In genomic region chr5:143060774-143061385, GRCm38 (mm10) we compare ENCODE assay signal across 12 mouse cellular contexts. TPM values are rescaled to one million over a fixed set of nuclear protein-coding genes. Genes with fewer than 3 reads are reported as not detected.
DNase-seq lines count a peak whose midpoint lies in the region; ATAC-seq and TF ChIP-seq lines count a peak whose summit lies in the region.
"Had no signal": no experiment of that assay in that cellular context is flagged by ENCODE, and none has a peak within 500 bp of the region (broad histone marks: within the 10 kb centered on the region; RNA-seq: fewer than 3 reads in every experiment).

No protein-coding gene starts in this region.

- peak overlapping the region; percentile 50 for H3K27ac ChIP-seq in heart, embryonic 13.5 days (replicated peaks)
- H3K27ac ChIP-seq in embryonic facial prominence, embryonic 10.5 days (replicated peaks) = no peak overlapping the region
- no peak overlapping the region for H3K27ac ChIP-seq in intestine, embryonic 16.5 days (ENCODE audit: low read length)
- H3K27ac ChIP-seq in midbrain, postnatal 0 days (ENCODE audit: low read depth, low read length) = peak overlapping the region; percentile 85
- H3K27ac ChIP-seq: kidney, embryonic 15.5 days; limb, embryonic 13.5 days had no signal

- no peak overlapping the region for H3K4me3 ChIP-seq in heart, embryonic 13.5 days
- H3K4me3 ChIP-seq in embryonic facial prominence, embryonic 10.5 days = no peak overlapping the region
- H3K4me3 ChIP-seq in intestine, embryonic 16.5 days (ENCODE audit: low read length) = no peak overlapping the region
- H3K4me3 ChIP-seq in midbrain, postnatal 0 days (ENCODE audit: low read depth, low read length) = no peak overlapping the region
- H3K4me3 ChIP-seq: kidney, embryonic 15.5 days; limb, embryonic 13.5 days had no signal

- H3K4me2 ChIP-seq in heart, embryonic 13.5 days = no peak overlapping the region
- H3K4me2 ChIP-seq in intestine, embryonic 16.5 days (ENCODE audit: low read depth, low read length) = no peak overlapping the region
- H3K4me2 ChIP-seq in midbrain, postnatal 0 days (ENCODE audit: low read depth, low read length, poor library complexity, severe bottlenecking) = no peak overlapping the region
- H3K4me2 ChIP-seq: kidney, embryonic 15.5 days; limb, embryonic 13.5 days had no signal

- DNase-seq in heart, adult 18-20 months = no peak
- DNase-seq in embryonic facial prominence, embryonic 10.5 days (ENCODE audit: low spot score) = peak; percentile 14
- DNase-seq in midbrain, postnatal 0 days (ENCODE audit: low spot score) = peak; percentile 35
- DNase-seq in cerebellum, postnatal 4 days (ENCODE audit: low spot score in 2 of 2) = no peak
- DNase-seq in cerebellum, adult 18-20 months = no peak
- DNase-seq in frontal cortex, postnatal 25 days (ENCODE audit: low spot score in 2 of 2) = no peak
- DNase-seq: thymus, postnatal 14 days had no signal

- H3K4me1 ChIP-seq in heart, embryonic 13.5 days = peaks cover 64% of the 10 kb centered on the region
- peaks cover 11% of the 10 kb centered on the region for H3K4me1 ChIP-seq in embryonic facial prominence, embryonic 10.5 days
- peaks cover 22% of the 10 kb centered on the region; the same call in 1 of the 2 replicates for H3K4me1 ChIP-seq in intestine, embryonic 16.5 days (ENCODE audit: control insufficient read depth, insufficient read depth, low read length)
- H3K4me1 ChIP-seq in midbrain, postnatal 0 days (ENCODE audit: insufficient read depth, low read length) = peaks cover 4% of the 10 kb centered on the region; the same call in 1 of the 2 replicates
- H3K4me1 ChIP-seq: limb, embryonic 13.5 days had no signal

- no peaks in the 10 kb centered on the region for H3K9me3 ChIP-seq in heart, embryonic 13.5 days
- no peaks in the 10 kb centered on the region for H3K9me3 ChIP-seq in embryonic facial prominence, embryonic 10.5 days
- no peaks in the 10 kb centered on the region for H3K9me3 ChIP-seq in intestine, embryonic 16.5 days (ENCODE audit: control insufficient read depth, low read length)
- no peaks in the 10 kb centered on the region for H3K9me3 ChIP-seq in midbrain, postnatal 0 days (ENCODE audit: low read length)
- H3K9me3 ChIP-seq: kidney, embryonic 15.5 days; limb, embryonic 13.5 days had no signal

- peaks cover 40% of the 10 kb centered on the region for H3K36me3 ChIP-seq in heart, embryonic 13.5 days
- H3K36me3 ChIP-seq in embryonic facial prominence, embryonic 10.5 days (replicated peaks) = peaks cover 92% of the 10 kb centered on the region
- peaks cover 6% of the 10 kb centered on the region for H3K36me3 ChIP-seq in intestine, embryonic 16.5 days (ENCODE audit: control insufficient read depth, insufficient read depth, low read length)
- H3K36me3 ChIP-seq in midbrain, postnatal 0 days (ENCODE audit: insufficient read depth, low read length) = peaks cover 6% of the 10 kb centered on the region; the same call in 1 of the 2 replicates

- H3K9ac ChIP-seq in heart, embryonic 13.5 days = peak overlapping the region; percentile 1; the same call in 1 of the 2 replicates
- no peak overlapping the region for H3K9ac ChIP-seq in intestine, embryonic 16.5 days (ENCODE audit: low read depth, low read length)
- no peak overlapping the region for H3K9ac ChIP-seq in midbrain, postnatal 0 days (replicated peaks; ENCODE audit: low read length, poor library complexity, severe bottlenecking)
- H3K9ac ChIP-seq: kidney, embryonic 15.5 days; limb, embryonic 13.5 days had no signal

- WGBS in heart, embryonic 13.5 days = 26% methylated on average over 2 of the region's 2 CpGs
- WGBS in embryonic facial prominence, embryonic 10.5 days = 37% methylated on average over 2 of the region's 2 CpGs
- WGBS in intestine, embryonic 16.5 days = 19% methylated on average over 2 of the region's 2 CpGs
- 2% methylated on average over 2 of the region's 2 CpGs for WGBS in midbrain, postnatal 0 days

- no peak for ATAC-seq in heart, embryonic 13.5 days (ENCODE audit: extremely low read depth, insufficient number of reproducible peaks, low FRiP score, low TSS enrichment)
- ATAC-seq in intestine, embryonic 16.5 days = peak; percentile 35
- ATAC-seq in midbrain, postnatal 0 days (ENCODE audit: low FRiP score) = peak; percentile 83
- ATAC-seq: activated CD4-positive, CD25-positive, alpha-beta regulatory T cell, adult 4 months had no signal

- H3K27me3 ChIP-seq in heart, embryonic 13.5 days (replicated peaks) = no peaks in the 10 kb centered on the region
- H3K27me3 ChIP-seq in embryonic facial prominence, embryonic 10.5 days (replicated peaks; ENCODE audit: low read depth, poor library complexity, severe bottlenecking) = no peaks in the 10 kb centered on the region
- H3K27me3 ChIP-seq in intestine, embryonic 16.5 days (replicated peaks; ENCODE audit: control insufficient read depth, insufficient read depth, low read length) = no peaks in the 10 kb centered on the region
- H3K27me3 ChIP-seq in midbrain, postnatal 0 days (ENCODE audit: insufficient read depth, low read length) = no peaks in the 10 kb centered on the region
- H3K27me3 ChIP-seq: kidney, embryonic 15.5 days; limb, embryonic 13.5 days had no signal

- no peak for TF ChIP-seq CTCF in midbrain, postnatal 0 days (IDR thresholded peaks at IDR 0.05)

RNA-seq across cellular contexts. Expression of gene Rnf216, which starts 51.9 kb away (rescaled TPM):
- polyA plus RNA-seq in heart, embryonic 13.5 days (2015; fragmentation: Nextera tagmentation; extraction: Ambion mirVana) = 24.6 and 25.1 TPM in 2 replicates
- 10 to 100 TPM; 23.3 to 25.7 TPM for total RNA-seq in heart, adult 18-20 months (2021)
- 50.5 and 53.9 TPM in 2 replicates for polyA plus RNA-seq in embryonic facial prominence, embryonic 10.5 days (2016; fragmentation: Nextera tagmentation; extraction: Ambion mirVana)
- polyA plus RNA-seq in intestine, embryonic 16.5 days (2015; fragmentation: Nextera tagmentation; extraction: Ambion mirVana) = 26.5 and 28.4 TPM in 2 replicates
- total RNA-seq in midbrain, postnatal 0 days (2014; rRNA removed) = 37.0 and 40.7 TPM in 2 replicates
- polyA plus RNA-seq in midbrain, postnatal 0 days (2015; fragmentation: Nextera tagmentation; extraction: Ambion mirVana) = 22.1 and 27.5 TPM in 2 replicates

Comparison
In these comparisons a context has a peak if more than half of its experiments do, and no peak if none do; other contexts are left out.
1. H3K27ac ChIP-seq: peak in heart, embryonic 13.5 days (single experiment) and midbrain, postnatal 0 days (single experiment); none in embryonic facial prominence, embryonic 10.5 days (single experiment) and intestine, embryonic 16.5 days (single experiment).
2. DNase-seq: peak in embryonic facial prominence, embryonic 10.5 days (single experiment) and midbrain, postnatal 0 days (single experiment); none in heart, adult 18-20 months (0 of 2), cerebellum, postnatal 4 days (0 of 2), cerebellum, adult 18-20 months (0 of 2) and frontal cortex, postnatal 25 days (0 of 2).